Mouse (Mus musculus): ENCODE results near the gene Tmem201. TPM values are rescaled to one million over a fixed set of nuclear protein-coding genes. Genes with fewer than 3 reads are reported as not detected.

The Tmem201 gene
- polyA plus RNA-seq, 1 experiment from 2014 or later: 24.6 TPM

DNA sequence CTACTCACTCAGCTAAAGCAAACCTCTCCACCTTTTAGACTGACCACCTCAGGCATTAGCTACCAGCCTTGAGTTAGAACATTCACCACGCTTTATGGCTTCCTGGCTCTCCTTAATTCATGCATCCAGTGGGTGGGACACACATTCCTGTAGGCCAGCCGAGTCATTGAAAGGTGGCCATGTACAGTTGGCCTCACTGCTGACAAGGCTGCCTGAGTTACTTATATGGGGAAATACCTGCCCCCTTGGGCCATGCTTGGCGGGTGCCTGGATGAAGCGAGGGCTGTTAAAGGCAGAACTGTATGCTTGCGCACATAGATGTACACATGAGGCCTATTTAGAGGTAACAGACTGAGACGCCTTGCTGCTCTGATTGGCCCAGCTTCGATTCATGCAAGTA lies 2.5 kb upstream of the Tmem201 start:
- H3K36me3 ChIP-seq (ENCODE audit: control insufficient read depth, insufficient read depth, low read length): no peaks in the 10 kb centered on the region; the same call in 1 of the 2 replicates
- no peak for DNase-seq (ENCODE audit: low spot score)
- no peaks in the 10 kb centered on the region for H3K27me3 ChIP-seq (ENCODE audit: control insufficient read depth, insufficient read depth, low read length)
- peaks cover 13% of the 10 kb centered on the region for H3K4me1 ChIP-seq (ENCODE audit: control insufficient read depth, insufficient read depth, low read length)
- ATAC-seq (ENCODE audit: insufficient number of reproducible peaks, low FRiP score, low TSS enrichment, low read depth): no peak
- no peaks in the 10 kb centered on the region for H3K9me3 ChIP-seq (ENCODE audit: control insufficient read depth, low read length)
- no peak overlapping the region for H3K27ac ChIP-seq (replicated peaks; ENCODE audit: low read depth, low read length)
- no peak overlapping the region for H3K4me3 ChIP-seq (ENCODE audit: low read depth, low read length)
- no peak overlapping the region for H3K4me2 ChIP-seq (ENCODE audit: low read depth, severe bottlenecking)
- WGBS: 87% methylated on average over 7 of the region's 7 CpGs
- no peak overlapping the region for H3K9ac ChIP-seq (ENCODE audit: low read length)

GRCm38 (mm10) chr4:149739478-149739877 lies 1.6 kb upstream of the Tmem201 start:
- no peak overlapping the region for H3K4me2 ChIP-seq (ENCODE audit: low read depth, severe bottlenecking)
- no peak overlapping the region for H3K27ac ChIP-seq (replicated peaks; ENCODE audit: low read depth, low read length)
- no peak for ATAC-seq (ENCODE audit: insufficient number of reproducible peaks, low FRiP score, low TSS enrichment, low read depth)
- no peak overlapping the region for H3K4me3 ChIP-seq (ENCODE audit: low read depth, low read length)
- peaks cover 18% of the 10 kb centered on the region for H3K4me1 ChIP-seq (ENCODE audit: control insufficient read depth, insufficient read depth, low read length)
- no peaks in the 10 kb centered on the region for H3K9me3 ChIP-seq (ENCODE audit: control insufficient read depth, low read length)
- WGBS: 83% methylated on average over 5 of the region's 5 CpGs
- H3K36me3 ChIP-seq (ENCODE audit: control insufficient read depth, insufficient read depth, low read length): no peaks in the 10 kb centered on the region; the same call in 1 of the 2 replicates
- H3K27me3 ChIP-seq (ENCODE audit: control insufficient read depth, insufficient read depth, low read length): no peaks in the 10 kb centered on the region
- no peak for DNase-seq (ENCODE audit: low spot score)
- no peak overlapping the region for H3K9ac ChIP-seq (ENCODE audit: low read length)

DNA sequence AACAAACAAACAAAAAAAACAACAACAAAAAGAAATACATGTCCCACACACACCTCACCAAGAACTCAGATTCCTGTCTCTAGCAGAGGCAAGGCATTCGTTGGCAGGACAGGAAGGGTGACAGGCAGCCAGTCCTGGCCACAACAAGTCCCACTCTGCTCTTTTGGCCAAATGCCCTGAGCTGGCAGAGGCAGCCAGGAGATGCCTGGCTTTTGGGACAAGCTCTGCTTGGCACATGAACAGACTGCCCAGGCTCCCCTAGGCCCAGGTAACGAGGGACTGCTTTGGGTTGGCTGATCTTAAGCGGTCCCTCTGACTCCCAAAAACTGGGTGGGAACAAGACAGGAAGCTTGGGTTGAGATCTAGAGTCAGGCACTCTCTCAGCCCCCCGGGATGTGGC lies 1.3 kb downstream of the Tmem201 start:
- H3K4me1 ChIP-seq (ENCODE audit: control insufficient read depth, insufficient read depth, low read length): peaks cover 30% of the 10 kb centered on the region

DNA sequence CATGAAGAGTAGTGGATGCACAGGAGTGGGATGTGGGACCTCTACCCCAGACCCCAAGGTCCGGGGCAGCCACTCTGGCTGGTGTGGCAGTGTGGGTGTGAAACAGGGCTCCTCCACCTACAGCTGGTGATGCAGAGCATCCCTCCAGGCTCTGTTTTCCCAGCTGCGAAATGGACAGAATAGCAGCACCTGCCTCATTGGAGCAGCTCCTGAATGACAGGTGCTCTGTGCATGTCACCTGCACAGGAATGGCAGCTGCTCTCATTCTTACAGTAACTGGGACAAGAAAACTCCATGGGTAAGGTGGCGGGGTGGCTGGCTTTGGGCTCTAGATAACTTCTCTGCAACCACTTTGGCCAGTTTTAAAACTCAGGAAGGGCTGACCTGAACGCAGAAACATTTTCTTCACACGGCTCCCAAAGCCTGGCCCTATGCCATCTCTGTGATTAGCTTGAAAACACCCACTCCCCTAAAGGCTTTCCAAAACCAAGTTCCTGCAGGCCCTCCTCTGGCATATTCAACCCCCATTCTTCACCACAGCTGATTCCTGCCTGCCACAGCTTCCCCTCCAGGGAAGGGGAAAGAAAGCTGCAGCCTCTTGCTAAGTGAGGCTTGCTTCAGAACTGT lies 2.1 kb downstream of the Tmem201 start:
- H3K27ac ChIP-seq (replicated peaks; ENCODE audit: low read depth, low read length): no peak overlapping the region
- H3K4me3 ChIP-seq (ENCODE audit: low read depth, low read length): no peak overlapping the region
- DNase-seq (ENCODE audit: low spot score): no peak
- ATAC-seq (ENCODE audit: insufficient number of reproducible peaks, low FRiP score, low TSS enrichment, low read depth): no peak
- H3K36me3 ChIP-seq (ENCODE audit: control insufficient read depth, insufficient read depth, low read length): peaks cover 4% of the 10 kb centered on the region; the same call in 1 of the 2 replicates
- no peak overlapping the region for H3K4me2 ChIP-seq (ENCODE audit: low read depth, severe bottlenecking)
- 89% methylated on average over 5 of the region's 5 CpGs for WGBS
- peaks cover 30% of the 10 kb centered on the region for H3K4me1 ChIP-seq (ENCODE audit: control insufficient read depth, insufficient read depth, low read length)
- no peak overlapping the region; the same call in 1 of the 2 replicates for H3K9ac ChIP-seq (ENCODE audit: low read length)
- H3K27me3 ChIP-seq (ENCODE audit: control insufficient read depth, insufficient read depth, low read length): no peaks in the 10 kb centered on the region
- no peaks in the 10 kb centered on the region for H3K9me3 ChIP-seq (ENCODE audit: control insufficient read depth, low read length)

More for the DNA sequence above, 1.3 kb downstream of the Tmem201 start:
- no peaks in the 10 kb centered on the region for H3K9me3 ChIP-seq (ENCODE audit: control insufficient read depth, low read length)
- 40% methylated on average over 4 of the region's 4 CpGs for WGBS
- peak overlapping the region; percentile 89 for H3K9ac ChIP-seq (ENCODE audit: low read length)
- no peaks in the 10 kb centered on the region for H3K36me3 ChIP-seq (ENCODE audit: control insufficient read depth, insufficient read depth, low read length)
- no peaks in the 10 kb centered on the region for H3K27me3 ChIP-seq (ENCODE audit: control insufficient read depth, insufficient read depth, low read length)
- DNase-seq (ENCODE audit: low spot score) (no peak), ATAC-seq (ENCODE audit: insufficient number of reproducible peaks, low FRiP score, low TSS enrichment, low read depth) (no peak)
- H3K4me2 ChIP-seq (ENCODE audit: low read depth, severe bottlenecking): peak overlapping the region; percentile 96
- H3K4me3 ChIP-seq (ENCODE audit: low read depth, low read length): peak overlapping the region; percentile 90
- H3K27ac ChIP-seq (replicated peaks; ENCODE audit: low read depth, low read length): no peak overlapping the region

GRCm38 (mm10) chr4:149734730-149735475 lies 2.9 kb downstream of the Tmem201 start:
- Histone ChIP-seq H3K4me2 (ENCODE audit: low read depth, severe bottlenecking) (no peak overlapping the region), H3K27ac (replicated peaks; ENCODE audit: low read depth, low read length) (no peak overlapping the region), H3K9ac (ENCODE audit: low read length) (no peak overlapping the region; the same call in 1 of the 2 replicates), H3K9me3 (ENCODE audit: control insufficient read depth, low read length) (no peaks in the 10 kb centered on the region), H3K36me3 (ENCODE audit: control insufficient read depth, insufficient read depth, low read length) (peaks cover 4% of the 10 kb centered on the region; the same call in 1 of the 2 replicates), H3K27me3 (ENCODE audit: control insufficient read depth, insufficient read depth, low read length) (no peaks in the 10 kb centered on the region), H3K4me1 (ENCODE audit: control insufficient read depth, insufficient read depth, low read length) (peaks cover 30% of the 10 kb centered on the region), H3K4me3 (ENCODE audit: low read depth, low read length) (no peak overlapping the region)
- DNase-seq (ENCODE audit: low spot score): no peak
- no peak for ATAC-seq (ENCODE audit: insufficient number of reproducible peaks, low FRiP score, low TSS enrichment, low read depth)
- WGBS: 86% methylated on average over 10 of the region's 10 CpGs

DNA sequence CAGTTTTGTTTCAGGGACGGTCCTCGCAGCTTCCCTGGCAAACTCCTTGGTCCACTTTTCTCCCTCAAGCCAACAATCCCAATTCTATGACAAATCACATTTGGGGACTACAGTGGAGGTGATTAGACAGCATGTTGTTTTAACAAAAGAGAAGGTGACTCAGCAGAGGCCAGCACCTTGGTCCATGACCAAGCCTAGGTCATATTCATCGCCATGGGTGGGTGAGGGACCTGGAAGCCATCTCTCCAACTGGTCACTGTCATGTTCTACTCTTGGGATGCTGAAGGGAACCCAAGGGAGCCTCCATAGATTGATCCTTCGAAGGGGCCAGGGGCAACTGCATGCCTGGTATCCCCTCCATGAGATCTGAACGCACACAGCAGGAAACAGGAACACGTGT lies 3.6 kb downstream of the Tmem201 start:
- ATAC-seq (ENCODE audit: insufficient number of reproducible peaks, low FRiP score, low TSS enrichment, low read depth) (no peak), DNase-seq (ENCODE audit: low spot score) (no peak)
- no peak overlapping the region for H3K4me3 ChIP-seq (ENCODE audit: low read depth, low read length)
- H3K4me1 ChIP-seq (ENCODE audit: control insufficient read depth, insufficient read depth, low read length): peaks cover 30% of the 10 kb centered on the region
- H3K36me3 ChIP-seq (ENCODE audit: control insufficient read depth, insufficient read depth, low read length): peaks cover 4% of the 10 kb centered on the region; the same call in 1 of the 2 replicates
- H3K9me3 ChIP-seq (ENCODE audit: control insufficient read depth, low read length): no peaks in the 10 kb centered on the region
- no peaks in the 10 kb centered on the region for H3K27me3 ChIP-seq (ENCODE audit: control insufficient read depth, insufficient read depth, low read length)
- no peak overlapping the region for H3K9ac ChIP-seq (ENCODE audit: low read length)
- 84% methylated on average over 6 of the region's 6 CpGs for WGBS
- H3K27ac ChIP-seq (replicated peaks; ENCODE audit: low read depth, low read length): no peak overlapping the region
- H3K4me2 ChIP-seq (ENCODE audit: low read depth, severe bottlenecking): no peak overlapping the region

GRCm38 (mm10) chr4:149733748-149734147 lies 4.1 kb downstream of the Tmem201 start:
- no peaks in the 10 kb centered on the region for H3K9me3 ChIP-seq (ENCODE audit: control insufficient read depth, low read length)
- H3K27ac ChIP-seq (replicated peaks; ENCODE audit: low read depth, low read length): 0 out of 2 replicates have a peak overlapping the region, but pooled peaks have one; percentile 1
- DNase-seq (ENCODE audit: low spot score) (no peak), ATAC-seq (ENCODE audit: insufficient number of reproducible peaks, low FRiP score, low TSS enrichment, low read depth) (no peak)
- H3K4me3 ChIP-seq (ENCODE audit: low read depth, low read length): no peak overlapping the region
- 40% methylated on average over 6 of the region's 6 CpGs for WGBS
- peaks cover 30% of the 10 kb centered on the region for H3K4me1 ChIP-seq (ENCODE audit: control insufficient read depth, insufficient read depth, low read length)
- peaks cover 8% of the 10 kb centered on the region; the same call in 1 of the 2 replicates for H3K36me3 ChIP-seq (ENCODE audit: control insufficient read depth, insufficient read depth, low read length)
- H3K27me3 ChIP-seq (ENCODE audit: control insufficient read depth, insufficient read depth, low read length): no peaks in the 10 kb centered on the region
- H3K9ac ChIP-seq (ENCODE audit: low read length): no peak overlapping the region
- H3K4me2 ChIP-seq (ENCODE audit: low read depth, severe bottlenecking): no peak overlapping the region

GRCm38 (mm10) chr4:149732800-149733199 lies 5.0 kb downstream of the Tmem201 start:
- Histone ChIP-seq H3K9me3 (ENCODE audit: control insufficient read depth, low read length) (no peaks in the 10 kb centered on the region), H3K4me2 (ENCODE audit: low read depth, severe bottlenecking) (no peak overlapping the region), H3K9ac (ENCODE audit: low read length) (no peak overlapping the region), H3K4me3 (ENCODE audit: low read depth, low read length) (no peak overlapping the region), H3K27ac (replicated peaks; ENCODE audit: low read depth, low read length) (no peak overlapping the region), H3K27me3 (ENCODE audit: control insufficient read depth, insufficient read depth, low read length) (no peaks in the 10 kb centered on the region), H3K36me3 (ENCODE audit: control insufficient read depth, insufficient read depth, low read length) (peaks cover 10% of the 10 kb centered on the region), H3K4me1 (ENCODE audit: control insufficient read depth, insufficient read depth, low read length) (peaks cover 30% of the 10 kb centered on the region)
- no peak for ATAC-seq (ENCODE audit: insufficient number of reproducible peaks, low FRiP score, low TSS enrichment, low read depth)
- 85% methylated on average over 10 of the region's 10 CpGs for WGBS
- no peak for DNase-seq (ENCODE audit: low spot score)
